Mouse (Mus musculus) ovary, adult 18-20 months (tissue): ENCODE results near the gene Sult6b2.

ENCODE experiments used
- DNase-seq: peaks from one replicate; pipeline ENCODE4 v3.0.0; 2022; ENCODE audit warnings: low spot score, mixed read lengths

The Sult6b2 gene

DNA sequence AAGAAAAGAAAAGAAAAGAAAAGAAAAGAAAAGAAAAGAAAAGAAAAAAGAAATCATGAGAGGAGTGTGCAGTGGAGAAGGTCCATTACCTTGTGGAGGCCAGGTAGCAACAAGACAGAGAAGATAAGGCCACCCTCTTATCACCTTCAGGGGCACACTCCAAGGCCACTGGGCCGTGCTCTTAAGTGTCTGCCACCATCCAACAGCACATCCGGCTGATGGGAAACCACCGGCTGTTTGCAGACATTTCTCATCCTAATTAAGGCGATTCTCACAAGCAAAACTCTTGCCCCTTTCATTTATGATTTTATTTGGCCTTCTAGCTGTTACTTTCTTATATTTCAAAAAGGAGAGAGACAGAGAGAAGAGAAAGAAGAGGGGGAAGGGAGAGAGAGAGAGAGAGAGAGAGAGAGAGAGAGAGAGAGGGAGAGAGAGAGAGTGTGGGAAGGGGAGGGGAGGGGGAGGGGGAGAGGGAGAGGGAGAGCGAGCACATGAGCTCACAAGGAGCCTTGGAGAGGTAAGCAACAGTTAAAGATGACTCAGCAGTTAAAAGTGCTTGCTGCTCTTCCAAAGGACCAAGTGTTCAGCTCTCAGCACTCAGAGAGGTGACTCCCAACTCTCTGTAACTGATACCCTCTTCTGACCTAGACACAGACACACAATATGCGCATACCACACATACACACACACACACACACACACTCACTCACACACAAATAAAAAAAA lies 5.2 kb upstream of the Sult6b2 start:
- no peak for DNase-seq

DNA sequence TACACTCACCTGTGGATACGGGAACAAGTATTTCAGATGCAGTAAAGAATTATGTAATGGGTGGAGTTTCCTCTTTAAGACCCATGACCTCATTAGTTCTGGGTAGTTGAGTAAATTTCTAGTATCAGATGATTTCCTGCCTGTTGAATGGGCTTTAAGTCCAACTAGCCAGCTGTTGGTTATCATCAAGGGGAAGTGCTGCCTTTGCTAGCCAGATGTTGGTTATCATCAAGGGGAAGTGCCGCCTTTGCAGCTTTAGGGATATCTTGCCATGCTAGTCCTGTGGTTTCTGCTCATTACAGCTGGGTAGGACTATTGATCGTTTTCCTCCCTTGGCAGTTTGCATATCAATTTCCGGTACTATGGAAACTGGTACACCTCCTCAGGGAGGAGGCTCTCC lies 2.0 kb upstream of the Sult6b2 start:
- DNase-seq, result no peak

DNA sequence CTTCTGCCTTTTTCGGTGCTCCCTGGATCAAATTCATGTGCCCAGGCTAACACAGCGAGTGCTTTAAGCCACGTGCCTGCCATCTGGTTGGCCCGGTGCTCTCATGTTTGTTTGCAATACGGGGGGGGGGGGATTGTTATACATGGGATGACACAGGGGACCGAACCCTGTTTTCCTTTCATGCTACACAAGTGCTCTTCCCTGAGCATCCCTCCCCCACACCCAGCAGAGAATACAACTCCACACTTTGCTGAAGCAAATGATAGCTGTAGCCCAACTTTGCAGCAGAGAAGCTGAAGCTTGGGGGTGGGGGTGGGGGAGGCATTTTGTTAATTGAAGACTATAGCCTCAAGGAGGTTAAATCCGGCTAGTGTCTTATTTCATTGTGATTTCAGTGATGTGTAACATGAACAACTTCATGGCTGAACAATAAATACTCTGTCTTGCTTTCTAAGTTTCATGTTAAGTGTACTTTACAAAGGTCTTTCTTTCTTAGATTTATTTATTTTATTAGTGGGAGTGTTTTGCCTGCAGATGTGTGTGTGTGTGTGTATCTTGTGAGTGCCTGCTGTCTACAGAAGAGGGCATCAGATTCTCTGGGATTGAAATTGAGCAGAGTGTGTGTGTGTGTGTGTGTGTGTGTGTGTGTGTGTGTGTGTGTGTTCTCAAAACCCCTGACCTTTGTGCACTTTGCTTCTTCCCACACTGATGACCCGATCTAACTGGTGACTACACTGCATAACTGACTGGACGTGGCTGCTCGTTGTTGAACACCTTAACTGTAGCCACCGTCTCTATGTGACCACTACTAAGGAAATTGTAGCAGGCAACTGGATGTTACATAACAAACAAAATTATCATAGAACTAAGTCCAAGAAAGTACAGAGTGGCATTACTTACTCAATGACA lies 1.4 kb downstream of the Sult6b2 start:
- DNase-seq, result no peak

DNA sequence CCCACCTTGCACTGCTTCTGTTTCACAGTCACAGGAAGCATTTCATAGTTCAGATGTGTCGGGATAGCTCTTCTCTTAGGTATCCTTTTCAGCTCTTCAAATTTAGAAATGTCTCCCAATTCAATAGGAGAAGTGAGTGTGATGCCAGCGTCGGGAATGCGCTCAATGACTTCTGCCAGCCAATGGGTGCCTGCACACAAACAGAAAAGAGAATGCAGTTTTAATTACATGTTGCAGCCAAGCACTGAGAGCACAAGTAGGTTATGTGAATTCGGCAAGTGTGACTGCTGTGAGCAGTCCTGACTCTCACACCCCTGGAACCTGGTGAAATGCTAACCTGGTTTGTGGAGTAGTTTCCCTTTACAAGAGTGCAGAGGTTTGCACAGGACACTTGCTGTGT lies 2.6 kb downstream of the Sult6b2 start:
- DNase-seq, result no peak

DNA sequence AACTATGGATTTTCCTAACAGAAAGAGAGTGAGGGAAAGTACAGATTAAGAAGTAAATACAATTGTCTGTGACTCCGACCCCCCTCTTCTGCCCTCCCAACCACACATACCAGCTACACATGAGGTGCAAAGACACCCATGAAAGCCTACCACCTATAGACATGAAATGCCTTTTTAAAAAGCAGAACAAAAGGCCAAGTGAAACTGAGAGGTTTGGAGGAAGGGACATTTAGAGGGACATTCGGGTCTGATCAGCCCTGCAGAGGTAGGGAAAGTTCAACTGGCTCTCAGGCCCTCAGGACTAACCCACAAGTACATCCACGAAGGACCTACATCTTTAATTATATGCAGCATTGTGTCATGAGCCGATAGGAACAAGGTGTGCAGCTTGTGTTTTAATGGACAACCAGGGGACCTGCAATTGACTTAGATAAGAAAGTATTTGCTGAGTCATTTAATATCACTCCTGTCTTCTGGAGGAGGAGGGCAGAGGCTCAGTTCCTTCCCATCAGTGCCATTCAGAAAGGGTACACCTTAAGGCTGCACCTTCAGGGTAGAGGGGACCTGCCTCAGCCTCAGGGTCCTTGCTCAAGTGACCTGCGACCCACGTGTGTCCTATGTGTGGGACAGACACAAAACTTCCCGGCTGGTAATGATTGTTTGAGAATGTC lies 4.5 kb downstream of the Sult6b2 start:
- no peak for DNase-seq

DNA sequence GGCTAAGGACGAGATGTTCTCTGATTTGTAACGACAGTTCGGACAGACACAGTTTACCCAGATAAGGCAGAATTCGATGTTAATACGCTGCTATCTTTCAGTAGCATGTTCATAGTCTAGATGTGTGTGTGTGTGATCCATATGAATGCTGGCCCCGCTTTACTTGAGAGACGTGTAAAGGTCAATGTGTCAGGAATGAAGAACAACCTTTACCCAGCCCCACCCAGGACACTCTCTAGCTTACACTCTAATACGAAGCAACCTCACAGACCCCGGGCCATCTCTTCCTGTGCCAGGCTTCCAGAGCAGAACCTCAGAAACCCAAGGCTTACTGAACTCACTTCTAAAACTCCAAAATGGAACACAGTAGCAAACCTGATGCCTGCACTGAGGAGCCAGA lies 5.5 kb downstream of the Sult6b2 start:
- DNase-seq, result no peak

DNA sequence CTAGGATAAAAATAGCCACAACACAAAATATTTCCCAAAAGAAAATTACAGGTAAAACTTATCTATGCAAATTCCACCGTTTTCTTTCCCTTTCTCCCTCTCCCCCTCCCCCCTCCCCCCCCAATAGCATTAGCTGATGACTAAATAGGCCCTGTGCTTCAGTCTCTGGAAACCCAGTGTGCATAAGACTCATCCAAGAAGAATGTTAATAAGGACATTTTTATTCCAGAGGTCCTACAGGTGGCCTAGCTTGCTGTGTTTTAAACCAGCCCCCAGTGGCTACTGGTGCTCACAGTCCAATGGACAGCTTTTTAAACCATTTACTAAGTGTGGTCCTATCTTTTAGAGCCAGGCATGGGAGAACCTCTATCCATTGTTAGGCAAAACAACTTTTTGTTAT lies 6.3 kb downstream of the Sult6b2 start:
- DNase-seq, result no peak

DNA sequence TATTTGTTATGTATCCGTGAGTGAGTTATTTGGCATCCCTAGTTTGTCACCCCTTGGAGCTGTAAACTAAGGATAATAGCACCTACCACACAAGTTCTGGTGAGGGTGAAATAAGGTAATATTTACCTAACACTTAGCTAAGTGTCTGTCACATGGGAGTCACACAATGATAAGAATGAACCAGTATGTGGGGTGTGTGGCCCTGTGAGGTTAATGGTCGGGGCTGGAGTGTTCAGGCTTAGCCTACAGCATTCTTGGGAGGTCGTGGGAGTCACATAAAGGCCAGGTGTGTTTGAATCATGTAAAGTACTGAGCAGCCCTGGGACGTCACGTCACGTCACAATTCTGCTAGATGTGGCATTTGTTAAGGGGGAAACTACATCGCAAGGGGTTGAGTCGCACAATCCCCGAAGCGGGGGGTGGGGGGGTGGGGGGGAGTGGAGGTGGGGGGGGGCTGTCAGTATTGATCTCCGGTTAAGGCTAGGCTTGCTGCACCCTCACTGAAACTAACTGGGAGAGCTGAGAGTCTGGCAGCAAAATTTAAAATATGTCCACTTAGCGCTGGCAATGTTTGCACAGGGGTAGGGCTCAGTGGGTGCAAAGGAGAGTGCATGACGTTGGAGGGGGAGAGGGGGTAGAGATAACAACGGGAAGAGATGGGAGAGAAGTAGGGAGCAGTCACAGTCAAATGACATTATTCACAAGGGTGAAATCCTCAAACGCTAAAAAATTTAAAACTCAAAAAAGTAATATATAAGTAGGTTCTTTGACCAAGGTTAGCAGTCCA lies 8.5 kb downstream of the Sult6b2 start:
- no peak for DNase-seq

DNA sequence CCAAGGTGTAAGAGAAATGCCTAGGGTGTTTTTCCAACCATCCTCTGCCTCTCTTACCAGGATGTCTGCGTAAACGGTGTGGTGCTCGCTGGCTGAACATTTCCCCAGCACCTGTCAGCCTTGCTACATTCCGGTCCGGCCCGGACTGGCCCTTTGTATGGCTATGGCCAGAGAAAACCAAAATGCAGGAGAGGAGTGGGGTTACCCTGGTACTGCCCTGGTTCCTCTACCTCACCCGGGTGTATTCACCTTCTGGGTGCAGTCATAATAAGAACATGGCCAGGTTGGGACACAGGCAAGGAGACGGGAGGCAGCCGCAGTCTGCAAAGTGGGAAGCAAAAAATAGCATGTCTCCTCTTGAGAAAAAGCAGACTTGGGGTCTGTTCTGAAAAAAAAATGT lies 9.2 kb downstream of the Sult6b2 start:
- DNase-seq, result no peak

DNA sequence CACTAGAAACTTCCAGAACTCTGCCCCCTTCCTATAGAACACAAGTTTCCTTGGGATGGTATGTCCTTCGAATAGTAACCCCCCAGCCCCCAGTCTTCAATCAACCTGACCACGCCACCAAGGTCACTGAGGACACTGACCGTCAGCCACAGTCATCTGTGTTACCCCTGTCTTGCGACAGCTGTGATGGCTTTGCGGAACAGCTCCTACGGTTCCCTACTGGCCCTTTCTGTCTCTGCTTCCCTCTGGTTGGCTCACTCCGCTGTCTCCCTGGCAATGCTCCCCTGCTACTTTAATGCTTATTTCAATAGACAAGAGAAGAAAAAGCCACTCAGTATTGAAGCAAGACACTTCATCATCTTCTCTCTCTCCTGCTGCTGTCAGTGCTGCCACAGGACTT lies 10.8 kb downstream of the Sult6b2 start:
- no peak for DNase-seq

DNA sequence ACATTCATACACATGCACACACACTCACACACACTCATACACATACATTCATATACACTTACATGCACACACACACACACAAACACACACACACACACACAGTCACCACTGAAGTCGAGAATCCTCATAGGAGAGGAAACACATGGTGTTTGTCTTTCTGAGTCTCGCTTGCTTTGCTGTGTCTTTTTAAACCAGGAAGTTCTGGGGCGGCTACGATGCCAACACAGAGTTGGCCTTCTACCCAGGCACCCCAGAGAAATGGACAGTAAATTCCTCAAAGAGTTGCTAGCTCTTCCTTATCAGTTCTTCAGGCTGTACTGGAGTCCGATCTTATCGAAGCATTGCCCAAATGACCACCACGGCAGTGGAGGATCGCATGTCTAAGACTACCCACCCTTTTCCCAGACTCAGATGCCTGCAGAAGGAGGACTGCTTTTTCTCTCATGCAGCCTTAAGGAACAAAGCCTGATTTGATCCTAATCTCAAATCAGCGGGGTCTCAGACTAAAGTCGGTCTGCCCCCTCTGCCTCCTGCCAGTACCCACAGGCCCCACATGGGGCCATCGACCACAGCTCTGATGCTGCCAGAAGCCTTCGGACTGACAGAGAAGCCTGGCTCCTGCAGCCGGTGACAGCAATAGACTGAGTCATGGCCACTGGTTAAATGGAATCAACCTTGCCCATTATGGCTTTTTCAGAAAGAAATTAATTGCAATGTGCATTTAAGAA lies 11.9 kb downstream of the Sult6b2 start:
- DNase-seq, result no peak

DNA sequence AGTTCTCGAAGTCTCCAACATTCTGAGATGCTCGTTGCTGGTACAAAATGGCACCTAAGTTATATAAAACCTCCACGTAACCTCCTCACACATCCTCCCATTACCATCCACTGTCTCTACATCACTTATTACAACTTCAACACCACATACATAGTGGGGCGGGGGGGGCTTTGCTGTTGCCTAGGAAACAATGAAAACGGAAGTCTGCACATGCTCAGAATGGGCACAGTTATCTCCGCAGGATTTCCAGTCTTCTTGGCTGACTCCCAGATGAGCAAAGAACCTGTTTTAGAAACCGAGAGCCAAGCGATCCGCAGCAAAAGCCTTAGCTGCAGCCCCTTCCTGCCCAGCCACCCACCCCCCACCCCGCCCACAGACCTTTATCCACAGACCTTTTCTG lies 14.6 kb downstream of the Sult6b2 start:
- no peak for DNase-seq

DNA sequence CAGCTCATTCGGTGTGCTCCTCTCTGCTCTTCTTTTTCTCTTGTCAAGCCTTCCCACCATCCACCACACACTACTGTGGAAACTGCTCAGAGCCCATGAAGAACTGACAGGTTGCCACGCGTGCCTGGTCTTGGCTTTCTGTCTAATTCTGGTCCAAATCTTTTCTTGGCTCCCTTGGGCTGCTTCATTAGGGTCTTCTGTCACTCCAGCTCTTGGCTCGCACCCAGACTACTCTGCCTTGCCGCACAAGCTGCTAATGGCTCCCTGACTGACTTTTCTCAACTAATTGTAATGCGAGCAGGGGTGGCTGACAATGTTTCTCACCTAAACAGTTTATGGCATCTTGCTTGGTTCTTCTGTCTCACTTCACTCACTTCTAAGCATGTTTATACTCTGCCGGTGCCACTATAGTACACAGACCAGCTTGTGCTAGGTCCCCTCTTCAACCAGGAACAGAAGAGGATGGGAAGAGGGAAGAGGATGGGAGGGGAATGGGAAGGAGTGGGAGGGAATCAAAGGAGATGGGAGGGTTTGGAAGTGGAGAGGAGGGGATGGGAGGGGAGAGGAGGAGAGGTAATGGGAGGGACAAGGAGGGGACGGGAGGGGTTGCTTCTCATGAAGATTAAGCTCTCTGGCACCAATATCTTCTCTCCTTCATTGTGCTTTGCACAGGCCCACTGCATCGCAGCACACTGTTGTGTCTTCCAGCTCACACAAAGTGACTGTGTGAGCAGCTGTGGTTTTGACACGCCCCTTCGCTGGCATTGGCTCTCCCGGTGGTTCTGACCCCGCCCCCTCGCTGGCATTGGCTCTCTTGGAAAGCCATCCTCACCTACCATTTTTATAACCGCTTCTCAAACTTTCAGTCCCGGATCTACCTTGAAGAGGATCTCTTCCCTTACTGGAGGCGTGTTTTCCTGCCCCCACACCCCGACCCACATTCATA lies 16.0 kb downstream of the Sult6b2 start:
- no peak for DNase-seq

DNA sequence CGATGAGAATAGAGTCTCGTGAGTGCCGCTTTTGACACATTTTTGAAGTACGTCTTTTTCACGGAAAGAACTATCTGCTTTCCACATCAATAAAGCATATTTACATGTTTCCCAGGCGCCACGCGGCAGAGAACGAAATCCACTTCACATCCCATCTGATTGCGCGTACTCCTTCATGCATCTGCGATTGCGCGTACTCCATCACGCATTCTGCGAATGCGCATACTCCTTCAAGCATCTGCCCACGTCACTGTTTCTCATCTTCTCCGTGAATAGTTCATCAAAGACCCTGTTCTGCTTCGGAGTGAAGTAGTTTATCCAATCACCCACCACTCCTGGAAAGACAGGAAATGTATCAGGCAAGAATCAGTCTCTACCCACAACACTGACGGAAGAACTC lies 18.2 kb downstream of the Sult6b2 start:
- DNase-seq, result no peak

DNA sequence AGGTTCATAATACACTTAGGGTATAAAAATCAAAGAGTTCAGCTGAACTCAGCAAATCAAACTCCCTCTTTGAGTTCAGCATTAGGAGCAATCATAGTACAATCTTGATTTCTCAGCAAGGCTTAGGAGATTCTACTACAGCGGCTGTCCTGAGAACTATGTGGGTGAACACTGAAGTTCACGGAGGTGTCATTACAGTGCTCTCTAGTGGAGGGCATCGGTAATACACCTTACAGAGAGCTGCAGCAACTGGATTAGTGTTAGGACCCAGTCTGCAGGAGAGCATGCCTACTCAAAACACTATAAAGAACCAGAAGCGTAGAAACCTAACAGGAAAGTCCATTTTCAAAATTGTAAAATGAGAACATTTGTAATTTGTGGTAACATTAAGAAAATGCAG lies 19.0 kb downstream of the Sult6b2 start:
- DNase-seq, result no peak

DNA sequence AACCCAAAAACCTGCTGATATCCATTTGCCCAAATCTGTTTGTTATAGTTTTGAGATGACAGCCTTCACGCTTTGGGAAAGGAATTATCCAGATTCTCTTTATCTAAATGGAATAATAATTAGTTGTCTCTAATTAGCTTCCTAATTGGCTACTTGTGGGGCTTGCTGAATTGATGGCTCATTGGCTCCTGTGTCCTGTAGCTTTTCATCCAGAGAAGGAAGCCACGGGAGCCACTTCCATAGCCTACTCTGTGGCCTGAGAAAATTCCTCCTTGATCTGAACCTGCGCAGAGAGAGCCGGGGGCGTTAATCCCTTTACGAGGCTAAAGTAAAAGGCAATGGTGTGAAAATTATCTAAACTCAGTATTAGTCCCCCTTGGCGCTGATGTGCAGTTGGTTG lies 23.0 kb downstream of the Sult6b2 start:
- DNase-seq, result no peak

DNA sequence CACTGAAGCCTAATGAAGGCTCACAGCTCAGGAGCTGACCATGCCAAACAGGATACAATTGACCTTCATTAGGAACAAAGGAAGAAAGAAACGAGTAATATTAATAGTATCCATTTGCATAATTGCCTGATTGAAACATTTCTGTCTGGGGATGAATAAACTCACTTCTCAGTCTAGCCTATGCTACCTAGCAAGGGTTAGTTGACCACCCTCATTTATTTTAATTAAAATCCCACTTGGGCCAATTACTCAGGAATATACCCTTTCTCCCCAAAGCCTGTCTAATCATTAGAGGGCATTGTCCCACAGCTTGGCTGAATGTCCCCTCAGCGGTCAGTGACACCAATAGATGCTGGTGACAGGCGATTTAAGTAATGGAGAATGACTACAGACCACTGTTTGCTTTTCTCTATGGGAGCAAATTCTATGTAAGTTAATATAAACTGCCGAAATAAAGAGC lies 23.7 kb downstream of the Sult6b2 start:
- DNase-seq, result no peak

DNA sequence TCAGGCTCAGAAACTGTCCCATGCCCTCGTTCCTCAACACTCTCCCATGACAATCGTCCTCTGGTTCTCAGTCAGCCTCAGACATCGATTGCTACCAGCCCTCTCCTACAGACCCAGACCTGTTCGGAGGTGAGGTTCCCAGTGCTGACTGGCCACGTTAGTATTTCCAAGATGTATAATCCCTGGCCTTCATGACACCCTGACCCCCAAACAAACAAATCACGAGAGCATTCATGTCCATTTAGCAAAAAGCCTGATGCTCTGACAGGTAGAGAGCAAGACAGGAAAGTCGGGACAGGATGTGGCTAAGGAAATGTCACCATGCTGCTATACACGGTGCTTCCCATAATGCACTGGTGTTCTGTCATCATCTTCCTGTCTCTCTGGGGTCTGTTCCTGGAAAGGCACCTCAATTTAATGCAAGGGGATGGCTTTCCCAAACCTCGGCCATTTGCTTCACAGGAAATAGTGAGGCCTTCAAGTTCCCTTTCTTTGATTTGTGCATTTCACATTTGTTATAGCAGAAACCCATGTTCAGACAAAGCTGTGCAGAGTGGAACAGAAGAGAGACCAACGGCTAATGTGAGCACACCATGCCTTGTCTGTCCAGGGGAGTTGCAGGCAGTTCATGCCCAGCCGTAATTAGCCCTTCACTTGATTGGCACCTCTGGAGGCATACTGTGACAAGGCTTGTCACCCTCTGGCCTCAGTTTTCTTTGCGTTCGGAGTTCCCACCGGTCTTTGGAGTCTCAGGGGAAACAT lies 24.3 kb downstream of the Sult6b2 start:
- DNase-seq, result no peak

DNA sequence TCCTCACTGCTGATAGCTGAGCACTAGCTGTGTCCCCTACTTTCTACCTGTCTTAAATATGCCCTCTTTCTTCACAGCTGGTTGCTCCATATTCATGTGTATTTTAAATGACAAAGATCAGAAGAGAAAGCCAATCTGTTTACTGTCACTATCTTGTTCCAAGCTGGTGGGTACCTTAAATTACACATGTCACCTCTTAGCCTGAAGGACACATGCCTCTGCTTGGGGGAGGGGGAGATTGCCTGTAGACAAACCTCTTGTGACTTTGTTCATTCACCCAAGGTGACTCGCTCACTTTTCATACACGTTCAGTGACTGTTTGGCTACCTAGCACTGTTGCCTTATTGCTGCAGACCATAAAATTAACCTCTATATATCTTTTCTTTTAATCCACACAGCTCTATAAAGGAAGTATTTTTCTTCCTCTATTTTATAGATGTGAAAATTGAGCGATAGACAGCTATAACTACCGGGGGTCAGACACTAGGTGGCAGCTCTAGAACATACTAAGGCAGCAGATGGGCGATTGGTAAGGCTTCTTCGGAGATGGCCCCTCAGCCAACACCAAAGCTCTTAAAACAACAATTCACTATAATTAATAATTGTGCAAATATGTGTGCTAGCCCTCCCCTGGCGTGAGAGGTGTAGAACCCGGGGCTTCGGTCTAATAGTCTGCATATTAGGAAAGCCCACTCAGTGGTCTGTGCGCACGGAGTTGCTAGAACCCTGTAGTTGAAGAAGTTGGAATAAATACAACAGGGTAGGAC lies 25.1 kb downstream of the Sult6b2 start:
- no peak for DNase-seq
